ENCODE assay signal across 9 mouse cellular contexts in the genomic region with DNA sequence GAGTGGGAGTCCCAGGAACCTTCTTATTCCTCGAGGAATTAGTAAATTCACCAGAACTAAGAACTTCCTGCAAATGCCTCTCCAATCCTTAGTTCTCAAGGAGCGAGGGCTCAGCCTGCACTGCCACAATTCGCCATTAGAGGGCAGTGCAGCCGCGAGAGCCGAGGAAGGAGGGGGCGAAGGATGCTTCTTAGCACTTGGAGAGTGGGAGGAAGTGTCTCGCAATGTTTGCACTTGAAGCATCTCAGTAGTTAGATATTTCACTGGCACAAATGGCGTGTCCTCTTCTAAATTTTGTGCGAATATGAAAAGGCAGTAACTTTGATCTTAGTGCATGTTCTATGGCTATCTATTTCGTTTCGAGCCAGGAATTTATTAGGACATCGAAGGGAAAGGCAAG. TPM values are rescaled to one million over a fixed set of nuclear protein-coding genes. Genes with fewer than 3 reads are reported as not detected.
DNase-seq lines count a peak whose midpoint lies in the region; ATAC-seq and TF ChIP-seq lines count a peak whose summit lies in the region.
"Had no signal": no experiment of that assay in that cellular context is flagged by ENCODE, and none has a peak within 500 bp of the region (broad histone marks: within the 10 kb centered on the region; RNA-seq: fewer than 3 reads in every experiment).

No protein-coding gene starts in this region.

- H3ac ChIP-seq in C2C12 (ENCODE audit: control insufficient read depth, insufficient read length, low read depth): no peak overlapping the region

- no peak for ATAC-seq in embryonic facial prominence, embryonic 12.5 days (ENCODE audit: insufficient number of reproducible peaks, insufficient read depth, low FRiP score, low TSS enrichment)
- ATAC-seq in heart, embryonic 14.5 days (ENCODE audit: insufficient number of reproducible peaks, insufficient read depth, low FRiP score, low read depth): no peak
- ATAC-seq in liver, postnatal 0 days: no peak
- ATAC-seq in neural tube, embryonic 15.5 days (ENCODE audit: low FRiP score): peak; percentile 83

- H3K9me3 ChIP-seq in embryonic facial prominence, embryonic 12.5 days: no peaks in the 10 kb centered on the region
- no peaks in the 10 kb centered on the region for H3K9me3 ChIP-seq in heart, embryonic 14.5 days (ENCODE audit: control insufficient read depth, low read length)
- H3K9me3 ChIP-seq in liver, postnatal 0 days (ENCODE audit: low read length): no peaks in the 10 kb centered on the region
- no peaks in the 10 kb centered on the region for H3K9me3 ChIP-seq in neural tube, embryonic 15.5 days (replicated peaks)
- H3K9me3 ChIP-seq: liver, embryonic 15.5 days had no signal

- H3K4me3 ChIP-seq in C2C12 (ENCODE audit: insufficient read depth, poor library complexity, severe bottlenecking): no peak overlapping the region
- no peak overlapping the region for H3K4me3 ChIP-seq in embryonic facial prominence, embryonic 12.5 days
- no peak overlapping the region for H3K4me3 ChIP-seq in heart, embryonic 14.5 days (ENCODE audit: control insufficient read depth in 1 of 2, insufficient read depth in 1 of 2, low read depth in 1 of 2, low read length in 2 of 2)
- H3K4me3 ChIP-seq in liver, postnatal 0 days (ENCODE audit: low read depth, low read length): no peak overlapping the region
- H3K4me3 ChIP-seq in neural tube, embryonic 15.5 days (replicated peaks): peak overlapping the region; percentile 28
- H3K4me3 ChIP-seq: liver, embryonic 15.5 days had no signal

- H3K79me2 ChIP-seq in C2C12 (ENCODE audit: control insufficient read depth, insufficient read depth): no peaks in the 10 kb centered on the region

- no peak for TF ChIP-seq EP300 in liver, postnatal 0 days (IDR thresholded peaks at IDR 0.05; ENCODE audit: low read depth)

- peak overlapping the region; percentile 30 for H3K4me2 ChIP-seq in embryonic facial prominence, embryonic 12.5 days (replicated peaks)
- peak overlapping the region; percentile 37 for H3K4me2 ChIP-seq in heart, embryonic 14.5 days (ENCODE audit: low read length)
- H3K4me2 ChIP-seq in liver, postnatal 0 days (ENCODE audit: low read depth, low read length): no peak overlapping the region
- H3K4me2 ChIP-seq in neural tube, embryonic 15.5 days: peak overlapping the region; percentile 56
- H3K4me2 ChIP-seq: liver, embryonic 15.5 days had no signal

- H3K4me1 ChIP-seq in embryonic facial prominence, embryonic 12.5 days: no peaks in the 10 kb centered on the region
- H3K4me1 ChIP-seq in heart, embryonic 14.5 days (ENCODE audit: control insufficient read depth in 2 of 2, insufficient read depth in 2 of 2, low read length in 2 of 2): no peaks in the 10 kb centered on the region
- H3K4me1 ChIP-seq in liver, postnatal 0 days (ENCODE audit: insufficient read depth): no peaks in the 10 kb centered on the region
- peaks cover 10% of the 10 kb centered on the region; the same call in 1 of the 2 replicates for H3K4me1 ChIP-seq in neural tube, embryonic 15.5 days
- H3K4me1 ChIP-seq: liver, embryonic 15.5 days had no signal

- no peaks in the 10 kb centered on the region for H3K79me3 ChIP-seq in C2C12 (ENCODE audit: low read depth)

- no peak overlapping the region for H3K27ac ChIP-seq in embryonic facial prominence, embryonic 12.5 days
- H3K27ac ChIP-seq in heart, embryonic 14.5 days (replicated peaks in 1 of 2; ENCODE audit: control insufficient read depth in 1 of 2, insufficient read depth in 1 of 2, low read depth in 2 of 2, low read length in 2 of 2): no peak overlapping the region
- no peak overlapping the region for H3K27ac ChIP-seq in liver, postnatal 0 days (ENCODE audit: low read depth)
- peak overlapping the region; percentile 78 for H3K27ac ChIP-seq in neural tube, embryonic 15.5 days (replicated peaks)
- H3K27ac ChIP-seq: liver, embryonic 15.5 days had no signal

- no peak overlapping the region for H3K9ac ChIP-seq in embryonic facial prominence, embryonic 12.5 days
- no peak overlapping the region for H3K9ac ChIP-seq in heart, embryonic 14.5 days (ENCODE audit: low read length)
- no peak overlapping the region for H3K9ac ChIP-seq in liver, postnatal 0 days (replicated peaks)
- 0 out of 2 replicates have a peak overlapping the region, but pooled peaks have one; percentile 8 for H3K9ac ChIP-seq in neural tube, embryonic 15.5 days (replicated peaks)
- H3K9ac ChIP-seq: liver, embryonic 15.5 days had no signal

- peak; percentile 64 for DNase-seq in adrenal gland, postnatal 25 days
- peak; percentile 55 to 67 for DNase-seq in kidney, postnatal 25 days
- peak; percentile 70 for DNase-seq in liver, postnatal 0 days
- DNase-seq in testis, postnatal 14 days (ENCODE audit: low spot score): peak; percentile 51

- TF ChIP-seq CTCF in C2C12 (IDR thresholded peaks at IDR 0.05; ENCODE audit: control insufficient read depth, insufficient read depth, insufficient read length): peak; percentile 92
- TF ChIP-seq CTCF in liver, postnatal 0 days (IDR thresholded peaks at IDR 0.05; ENCODE audit: low read depth): peak; percentile 97

- 22% methylated on average over 13 of the region's 13 CpGs for WGBS in embryonic facial prominence, embryonic 12.5 days
- 18% methylated on average over 13 of the region's 13 CpGs for WGBS in heart, embryonic 14.5 days
- 19% methylated on average over 13 of the region's 13 CpGs for WGBS in liver, postnatal 0 days (ENCODE audit: insufficient replicate concordance)
- 18% methylated on average over 13 of the region's 13 CpGs for WGBS in neural tube, embryonic 15.5 days

- no peaks in the 10 kb centered on the region for H3K36me3 ChIP-seq in C2C12 (ENCODE audit: control insufficient read depth, insufficient read depth)
- no peaks in the 10 kb centered on the region for H3K36me3 ChIP-seq in embryonic facial prominence, embryonic 12.5 days
- H3K36me3 ChIP-seq in heart, embryonic 14.5 days (ENCODE audit: control insufficient read depth, insufficient read depth, low read length): no peaks in the 10 kb centered on the region
- H3K36me3 ChIP-seq in liver, postnatal 0 days (replicated peaks; ENCODE audit: insufficient read depth, low read length): no peaks in the 10 kb centered on the region
- no peaks in the 10 kb centered on the region for H3K36me3 ChIP-seq in neural tube, embryonic 15.5 days
- H3K36me3 ChIP-seq: liver, embryonic 15.5 days had no signal

- H3K27me3 ChIP-seq in C2C12 (ENCODE audit: control insufficient read depth, insufficient read depth, insufficient read length): no peaks in the 10 kb centered on the region
- no peaks in the 10 kb centered on the region for H3K27me3 ChIP-seq in embryonic facial prominence, embryonic 12.5 days
- H3K27me3 ChIP-seq in heart, embryonic 14.5 days (ENCODE audit: control insufficient read depth, insufficient read depth, low read length): no peaks in the 10 kb centered on the region
- no peaks in the 10 kb centered on the region for H3K27me3 ChIP-seq in liver, postnatal 0 days (ENCODE audit: insufficient read depth, low read length)
- no peaks in the 10 kb centered on the region for H3K27me3 ChIP-seq in neural tube, embryonic 15.5 days (replicated peaks)
- H3K27me3 ChIP-seq: liver, embryonic 15.5 days had no signal

TF ChIP-seq in C2C12, 6 proteins besides CTCF, POLR2A, EP300 and RAD21:
- TF ChIP-seq MAX (IDR thresholded peaks at IDR 0.05) (no peak), MYOD1 (IDR thresholded peaks at IDR 0.05; ENCODE audit: control insufficient read depth, insufficient read length, low read depth) (no peak), FOSL1 (IDR thresholded peaks at IDR 0.05; ENCODE audit: insufficient read depth, low read length, poor library complexity, severe bottlenecking) (no peak), MYOG (IDR thresholded peaks at IDR 0.05; ENCODE audit: control insufficient read depth, extremely low read depth, insufficient read length) (no peak), USF1 (IDR thresholded peaks at IDR 0.05; ENCODE audit: low read depth) (no peak), CEBPB (IDR thresholded peaks at IDR 0.05; ENCODE audit: low read depth) (no peak)
TF ChIP-seq in C2C12: peak in this region for 0.

RNA-seq across cellular contexts. Expression of a gene that starts 59.0 kb away (rescaled TPM):
- polyA plus RNA-seq in C2C12 (2012; fragmentation: generic; extraction: Trizol): 21.7 TPM
- 46.1 and 47.9 TPM in 2 replicates for total RNA-seq in adrenal gland, postnatal 25 days (2021)
- polyA plus RNA-seq in embryonic facial prominence, embryonic 12.5 days (2016; fragmentation: Nextera tagmentation; extraction: Ambion mirVana): 52.6 and 55.8 TPM in 2 replicates
- 38.5 and 41.9 TPM in 2 replicates for polyA plus RNA-seq in heart, embryonic 14.5 days (2014; fragmentation: Nextera tagmentation; extraction: Ambion mirVana)
- 18.8 and 18.9 TPM in 2 replicates for polyA plus RNA-seq in liver, postnatal 0 days (2015; fragmentation: Nextera tagmentation; extraction: Ambion mirVana)
- polyA plus RNA-seq in neural tube, embryonic 15.5 days (2015; fragmentation: Nextera tagmentation; extraction: Ambion mirVana): 34.1 and 38.6 TPM in 2 replicates
